Mouse (Mus musculus): ENCODE data around the gene Grm1. TPM values are rescaled to one million over a fixed set of nuclear protein-coding genes. Genes with fewer than 3 reads are reported as not detected.

Grm1 gene
- 0.05 and 0.19 TPM in 2 replicates for polyA plus RNA-seq (2014; fragmentation: Nextera tagmentation; extraction: Ambion mirVana)

GRCm38 (mm10) chr10:11081611-11082398 is at the start of gene Grm1:
Gene Grm1, minus strand, starts transcription at chr10:11082356.
- Histone ChIP-seq H3K9me3 (ENCODE audit: control insufficient read depth, low read length) (no peaks in the 10 kb centered on the region), H3K4me3 (ENCODE audit: low read depth, low read length) (no peak within 1 kb of the TSS), H3K4me1 (replicated peaks; ENCODE audit: control insufficient read depth, insufficient read depth, low read length) (no peaks in the 10 kb centered on the region), H3K27me3 (replicated peaks; ENCODE audit: control insufficient read depth, insufficient read depth, low read length) (peaks cover 36% of the 10 kb centered on the region), H3K36me3 (ENCODE audit: control insufficient read depth, insufficient read depth, low read length) (no peaks in the 10 kb centered on the region), H3K27ac (ENCODE audit: low read depth, low read length) (no peak within 1 kb of the TSS), H3K9ac (ENCODE audit: low read depth, low read length) (no peak within 1 kb of the TSS), H3K4me2 (no peak within 1 kb of the TSS)
- DNase-seq (ENCODE audit: low spot score) (no peak), ATAC-seq (replicated peaks; ENCODE audit: low FRiP score) (no peak)
- 3% methylated on average over 31 of the region's 32 CpGs for WGBS

- no peak overlapping the region for H3K27ac ChIP-seq (ENCODE audit: low read depth, low read length)
- no peaks in the 10 kb centered on the region for H3K9me3 ChIP-seq (ENCODE audit: control insufficient read depth, low read length)
- no peaks in the 10 kb centered on the region for H3K4me1 ChIP-seq (replicated peaks; ENCODE audit: control insufficient read depth, insufficient read depth, low read length)
- no peaks in the 10 kb centered on the region for H3K36me3 ChIP-seq (ENCODE audit: control insufficient read depth, insufficient read depth, low read length)
- DNase-seq (ENCODE audit: low spot score) (no peak), ATAC-seq (replicated peaks; ENCODE audit: low FRiP score) (no peak)
- H3K4me3 ChIP-seq (ENCODE audit: low read depth, low read length) = no peak overlapping the region
- no peak overlapping the region for H3K9ac ChIP-seq (ENCODE audit: low read depth, low read length)
- H3K27me3 ChIP-seq (replicated peaks; ENCODE audit: control insufficient read depth, insufficient read depth, low read length) = no peaks in the 10 kb centered on the region
- H3K4me2 ChIP-seq = no peak overlapping the region
- 82% methylated on average over 2 of the region's 2 CpGs for whole genome bisulfite sequencing
These were observed 39.6 kb upstream of the Grm1 start for GRCm38 (mm10) chr10:11121781-11122180.

- no peaks in the 10 kb centered on the region for H3K36me3 ChIP-seq (ENCODE audit: control insufficient read depth, insufficient read depth, low read length)
- no peaks in the 10 kb centered on the region for H3K27me3 ChIP-seq (replicated peaks; ENCODE audit: control insufficient read depth, insufficient read depth, low read length)
- no peak overlapping the region for H3K27ac ChIP-seq (ENCODE audit: low read depth, low read length)
- no peak overlapping the region for H3K4me3 ChIP-seq (ENCODE audit: low read depth, low read length)
- no peak overlapping the region for H3K9ac ChIP-seq (ENCODE audit: low read depth, low read length)
- H3K9me3 ChIP-seq (ENCODE audit: control insufficient read depth, low read length) = no peaks in the 10 kb centered on the region
- DNase-seq (ENCODE audit: low spot score) = no peak
- no peak overlapping the region for H3K4me2 ChIP-seq
- WGBS = 81% methylated on average over 4 of the region's 4 CpGs
- no peaks in the 10 kb centered on the region for H3K4me1 ChIP-seq (replicated peaks; ENCODE audit: control insufficient read depth, insufficient read depth, low read length)
- ATAC-seq (replicated peaks; ENCODE audit: low FRiP score) = no peak
These were observed 16.4 kb upstream of the Grm1 start for GRCm38 (mm10) chr10:11098475-11099044.

- Histone ChIP-seq H3K4me2 (no peak overlapping the region), H3K36me3 (ENCODE audit: control insufficient read depth, insufficient read depth, low read length) (no peaks in the 10 kb centered on the region), H3K27me3 (replicated peaks; ENCODE audit: control insufficient read depth, insufficient read depth, low read length) (peaks cover 16% of the 10 kb centered on the region), H3K4me3 (ENCODE audit: low read depth, low read length) (no peak overlapping the region), H3K27ac (ENCODE audit: low read depth, low read length) (no peak overlapping the region), H3K9me3 (ENCODE audit: control insufficient read depth, low read length) (no peaks in the 10 kb centered on the region), H3K9ac (ENCODE audit: low read depth, low read length) (no peak overlapping the region), H3K4me1 (replicated peaks; ENCODE audit: control insufficient read depth, insufficient read depth, low read length) (no peaks in the 10 kb centered on the region)
- ATAC-seq (replicated peaks; ENCODE audit: low FRiP score) (no peak), DNase-seq (ENCODE audit: low spot score) (no peak)
- WGBS = 78% methylated on average over 3 of the region's 3 CpGs
These were observed 4.2 kb upstream of the Grm1 start for GRCm38 (mm10) chr10:11086348-11086747.

- ATAC-seq (replicated peaks; ENCODE audit: low FRiP score) (no peak), DNase-seq (ENCODE audit: low spot score) (no peak)
- Histone ChIP-seq H3K4me2 (no peak overlapping the region), H3K9ac (ENCODE audit: low read depth, low read length) (no peak overlapping the region), H3K9me3 (ENCODE audit: control insufficient read depth, low read length) (no peaks in the 10 kb centered on the region), H3K4me3 (ENCODE audit: low read depth, low read length) (no peak overlapping the region), H3K36me3 (ENCODE audit: control insufficient read depth, insufficient read depth, low read length) (no peaks in the 10 kb centered on the region), H3K4me1 (replicated peaks; ENCODE audit: control insufficient read depth, insufficient read depth, low read length) (no peaks in the 10 kb centered on the region), H3K27me3 (replicated peaks; ENCODE audit: control insufficient read depth, insufficient read depth, low read length) (peaks cover 36% of the 10 kb centered on the region), H3K27ac (ENCODE audit: low read depth, low read length) (no peak overlapping the region)
- WGBS = 12% methylated on average over 25 of the region's 25 CpGs
These were observed 1.2 kb downstream of the Grm1 start for GRCm38 (mm10) chr10:11080725-11081610.

- Histone ChIP-seq H3K27me3 (replicated peaks; ENCODE audit: control insufficient read depth, insufficient read depth, low read length) (peaks cover 36% of the 10 kb centered on the region), H3K36me3 (ENCODE audit: control insufficient read depth, insufficient read depth, low read length) (no peaks in the 10 kb centered on the region), H3K27ac (ENCODE audit: low read depth, low read length) (no peak overlapping the region), H3K9ac (ENCODE audit: low read depth, low read length) (no peak overlapping the region), H3K4me2 (no peak overlapping the region), H3K9me3 (ENCODE audit: control insufficient read depth, low read length) (no peaks in the 10 kb centered on the region), H3K4me3 (ENCODE audit: low read depth, low read length) (no peak overlapping the region), H3K4me1 (replicated peaks; ENCODE audit: control insufficient read depth, insufficient read depth, low read length) (no peaks in the 10 kb centered on the region)
- WGBS = 15% methylated on average over 33 of the region's 33 CpGs
- ATAC-seq (replicated peaks; ENCODE audit: low FRiP score) (no peak), DNase-seq (ENCODE audit: low spot score) (no peak)
These were observed 2.0 kb downstream of the Grm1 start for GRCm38 (mm10) chr10:11080013-11080724.

GRCm38 (mm10) chr10:11079506-11079905 is 2.6 kb downstream of the Grm1 start:
- Histone ChIP-seq H3K4me3 (ENCODE audit: low read depth, low read length) (no peak overlapping the region), H3K9ac (ENCODE audit: low read depth, low read length) (no peak overlapping the region), H3K36me3 (ENCODE audit: control insufficient read depth, insufficient read depth, low read length) (no peaks in the 10 kb centered on the region), H3K4me2 (no peak overlapping the region), H3K9me3 (ENCODE audit: control insufficient read depth, low read length) (no peaks in the 10 kb centered on the region), H3K4me1 (replicated peaks; ENCODE audit: control insufficient read depth, insufficient read depth, low read length) (no peaks in the 10 kb centered on the region), H3K27me3 (replicated peaks; ENCODE audit: control insufficient read depth, insufficient read depth, low read length) (peaks cover 36% of the 10 kb centered on the region), H3K27ac (ENCODE audit: low read depth, low read length) (no peak overlapping the region)
- DNase-seq (ENCODE audit: low spot score) (no peak), ATAC-seq (replicated peaks; ENCODE audit: low FRiP score) (no peak)
- 75% methylated on average over 8 of the region's 8 CpGs for WGBS

- H3K4me3 ChIP-seq (ENCODE audit: low read depth, low read length) = no peak overlapping the region
- no peaks in the 10 kb centered on the region for H3K27me3 ChIP-seq (replicated peaks; ENCODE audit: control insufficient read depth, insufficient read depth, low read length)
- H3K27ac ChIP-seq (ENCODE audit: low read depth, low read length) = no peak overlapping the region
- no peaks in the 10 kb centered on the region for H3K36me3 ChIP-seq (ENCODE audit: control insufficient read depth, insufficient read depth, low read length)
- ATAC-seq (replicated peaks; ENCODE audit: low FRiP score) (no peak), DNase-seq (ENCODE audit: low spot score) (no peak)
- H3K9ac ChIP-seq (ENCODE audit: low read depth, low read length) = no peak overlapping the region
- no peaks in the 10 kb centered on the region for H3K9me3 ChIP-seq (ENCODE audit: control insufficient read depth, low read length)
- 67% methylated on average over 2 of the region's 2 CpGs for WGBS
- no peak overlapping the region for H3K4me2 ChIP-seq
- no peaks in the 10 kb centered on the region for H3K4me1 ChIP-seq (replicated peaks; ENCODE audit: control insufficient read depth, insufficient read depth, low read length)
These were observed 17.0 kb downstream of the Grm1 start for GRCm38 (mm10) chr10:11065136-11065535.
